Mouse (Mus musculus) midbrain, embryonic 10.5 days (tissue): Measurements from ENCODE around the gene Siglec1. TPM values are rescaled to one million over a fixed set of nuclear protein-coding genes. Genes with fewer than 3 reads are reported as not detected.

Source experiments
- DNase-seq: peaks from one replicate; pipeline ENCODE4 v3.0.0-alpha.2; 2017; ENCODE audit warnings: low spot score
- H3K27ac ChIP-seq: fragments of 300-500 bp; sonication (generic); replicated peaks from 2 replicates; pipeline ENCODE4 v1.5.1; 2016; ENCODE audit warnings: mild to moderate bottlenecking
- H3K27me3 ChIP-seq: fragments of 300-500 bp; sonication (generic); 2 replicates; pipeline ENCODE4 v1.6.1; 2016; ENCODE audit warnings: low read depth, mild to moderate bottlenecking; ENCODE audit not compliant: poor library complexity, severe bottlenecking
- H3K36me3 ChIP-seq: fragments of 300-500 bp; sonication (generic); 2 replicates; pipeline ENCODE4 v1.6.1; 2016; ENCODE audit warnings: mild to moderate bottlenecking, moderate library complexity
- H3K4me1 ChIP-seq: fragments of 300-500 bp; sonication (generic); 2 replicates; pipeline ENCODE4 v1.6.1; 2016
- H3K4me3 ChIP-seq: fragments of 300-500 bp; sonication (generic); 2 replicates; pipeline ENCODE4 v1.5.1; 2016; ENCODE audit warnings: mild to moderate bottlenecking, moderate library complexity
- H3K9me3 ChIP-seq: fragments of 300-500 bp; sonication (generic); replicated peaks from 2 replicates; pipeline ENCODE4 v1.6.1; 2016; ENCODE audit warnings: mild to moderate bottlenecking
- WGBS: fragments of 180-500 bp; shearing (Covaris S2); methylation state at CpG from one replicate; pipeline ENCODE4 v1.1.7; 2016; 5-methylcytosine and 5-hydroxymethylcytosine counted together
- polyA plus RNA-seq: library from polyadenylated mRNA; unstranded; fragments of >200 nt; fragmentation: Nextera tagmentation; extraction: Ambion mirVana; gene quantifications from 2 replicates; pipeline ENCODE4 v1.2.1, GENCODE M21; 2016

Siglec1 gene
- polyA plus RNA-seq: 0.12 TPM in 2 replicates

GRCm38 (mm10) chr2:131086667-131087390 lies at the start of gene Siglec1:
Gene Siglec1 (minus strand): TSS chr2:131086765.
- Histone ChIP-seq H3K9me3 (no peaks in the 10 kb centered on the region), H3K27ac (no peak within 1 kb of the TSS), H3K4me3 (no peak within 1 kb of the TSS), H3K36me3 (no peaks in the 10 kb centered on the region), H3K4me1 (0 out of 2 replicates have a peak, but pooled peaks cover 4% of the 10 kb centered on the region), H3K27me3 (no peaks in the 10 kb centered on the region)
- WGBS: 86% methylated on average over 11 of the region's 11 CpGs
- DNase-seq: no peak

- Histone ChIP-seq H3K4me3 (no peak overlapping the region), H3K4me1 (peaks cover 16% of the 10 kb centered on the region), H3K27ac (peak overlapping the region; percentile 64), H3K36me3 (0 out of 2 replicates have a peak, but pooled peaks cover 3% of the 10 kb centered on the region), H3K9me3 (no peaks in the 10 kb centered on the region), H3K27me3 (no peaks in the 10 kb centered on the region)
- WGBS: 74% methylated on average over 11 of the region's 11 CpGs
- no peak for DNase-seq
Observed at GRCm38 (mm10) chr2:131135521-131136139, 49.1 kb upstream of the Siglec1 start.

- no peak for DNase-seq
- WGBS: 89% methylated on average over 8 of the region's 8 CpGs
- Histone ChIP-seq H3K4me1 (peaks cover 16% of the 10 kb centered on the region), H3K27me3 (no peaks in the 10 kb centered on the region), H3K36me3 (0 out of 2 replicates have a peak, but pooled peaks cover 3% of the 10 kb centered on the region), H3K9me3 (no peaks in the 10 kb centered on the region), H3K4me3 (no peak overlapping the region), H3K27ac (peak overlapping the region; percentile 64)
Observed at GRCm38 (mm10) chr2:131134826-131135400, 48.3 kb upstream of the Siglec1 start.

GRCm38 (mm10) chr2:131134381-131134780 lies 47.8 kb upstream of the Siglec1 start:
- Histone ChIP-seq H3K27ac (peak overlapping the region; percentile 64; the same call in 1 of the 2 replicates), H3K4me3 (no peak overlapping the region), H3K4me1 (peaks cover 16% of the 10 kb centered on the region), H3K36me3 (0 out of 2 replicates have a peak, but pooled peaks cover 3% of the 10 kb centered on the region), H3K9me3 (no peaks in the 10 kb centered on the region), H3K27me3 (no peaks in the 10 kb centered on the region)
- DNase-seq: no peak
- WGBS: 76% methylated on average over 1 of the region's 1 CpGs

- Histone ChIP-seq H3K36me3 (no peaks in the 10 kb centered on the region), H3K4me1 (peaks cover 18% of the 10 kb centered on the region), H3K9me3 (no peaks in the 10 kb centered on the region), H3K27ac (peak within 1 kb of the TSS; percentile 64; the same call in 1 of the 2 replicates), H3K27me3 (peaks cover 7% of the 10 kb centered on the region), H3K4me3 (no peak within 1 kb of the TSS)
- 88% methylated on average over 9 of the region's 9 CpGs for WGBS
- DNase-seq: no peak
Observed at GRCm38 (mm10) chr2:131132930-131133547, 46.5 kb upstream of the Siglec1 start, which contains the start of gene Gm11037. Gene Gm11037 (plus strand): TSS chr2:131133497.

GRCm38 (mm10) chr2:131132111-131132888 lies 45.7 kb upstream of the Siglec1 start:
- 85% methylated on average over 10 of the region's 10 CpGs for WGBS
- Histone ChIP-seq H3K36me3 (no peaks in the 10 kb centered on the region), H3K4me1 (peaks cover 22% of the 10 kb centered on the region), H3K9me3 (no peaks in the 10 kb centered on the region), H3K27ac (no peak overlapping the region), H3K4me3 (no peak overlapping the region), H3K27me3 (peaks cover 11% of the 10 kb centered on the region)
- no peak for DNase-seq

GRCm38 (mm10) chr2:131130849-131131248 lies 44.3 kb upstream of the Siglec1 start:
- H3K36me3 ChIP-seq: no peaks in the 10 kb centered on the region
- peaks cover 25% of the 10 kb centered on the region for H3K27me3 ChIP-seq
- peaks cover 37% of the 10 kb centered on the region for H3K4me1 ChIP-seq
- no peak overlapping the region for H3K4me3 ChIP-seq
- whole genome bisulfite sequencing: 84% methylated on average over 2 of the region's 2 CpGs
- no peak overlapping the region for H3K27ac ChIP-seq
- DNase-seq: no peak
- no peaks in the 10 kb centered on the region for H3K9me3 ChIP-seq

GRCm38 (mm10) chr2:131129836-131130235 lies 43.3 kb upstream of the Siglec1 start:
- WGBS: 93% methylated on average over 5 of the region's 5 CpGs
- Histone ChIP-seq H3K27ac (no peak overlapping the region), H3K36me3 (no peaks in the 10 kb centered on the region), H3K4me3 (no peak overlapping the region), H3K27me3 (peaks cover 33% of the 10 kb centered on the region), H3K4me1 (peaks cover 33% of the 10 kb centered on the region), H3K9me3 (no peaks in the 10 kb centered on the region)
- peak; percentile 11 for DNase-seq

GRCm38 (mm10) chr2:131128636-131129157 lies 42.1 kb upstream of the Siglec1 start:
- Histone ChIP-seq H3K36me3 (no peaks in the 10 kb centered on the region), H3K27me3 (peaks cover 33% of the 10 kb centered on the region), H3K4me1 (peaks cover 27% of the 10 kb centered on the region), H3K4me3 (peak overlapping the region; percentile 67; the same call in 1 of the 2 replicates), H3K27ac (no peak overlapping the region), H3K9me3 (no peaks in the 10 kb centered on the region)
- WGBS: 88% methylated on average over 3 of the region's 3 CpGs
- no peak for DNase-seq

GRCm38 (mm10) chr2:131128211-131128610 lies 41.6 kb upstream of the Siglec1 start:
- H3K4me1 ChIP-seq: peaks cover 27% of the 10 kb centered on the region
- H3K27ac ChIP-seq: peak overlapping the region; percentile 14; the same call in 1 of the 2 replicates
- H3K9me3 ChIP-seq: no peaks in the 10 kb centered on the region
- H3K36me3 ChIP-seq: no peaks in the 10 kb centered on the region
- peak overlapping the region; percentile 67 for H3K4me3 ChIP-seq
- WGBS: 93% methylated on average over 5 of the region's 5 CpGs
- H3K27me3 ChIP-seq: peaks cover 33% of the 10 kb centered on the region
- DNase-seq: no peak

- Histone ChIP-seq H3K27me3 (peaks cover 33% of the 10 kb centered on the region), H3K4me1 (peaks cover 27% of the 10 kb centered on the region), H3K4me3 (peak within 1 kb of the TSS; percentile 67), H3K36me3 (no peaks in the 10 kb centered on the region), H3K27ac (peak within 1 kb of the TSS; percentile 90), H3K9me3 (no peaks in the 10 kb centered on the region)
- DNase-seq: peak; percentile 75
- 2% methylated on average over 28 of the region's 28 CpGs for WGBS
Observed at GRCm38 (mm10) chr2:131127161-131127730, 40.7 kb upstream of the Siglec1 start, which contains the start of gene Hspa12b. Gene Hspa12b (plus strand): TSS chr2:131127280.
